Mouse (Mus musculus) kidney, adult 2 months (tissue): ENCODE results near the gene Hoxa2. TPM values are rescaled to one million over a fixed set of nuclear protein-coding genes. Genes with fewer than 3 reads are reported as not detected.

Experiments used
- DNase-seq: peaks from one replicate; pipeline ENCODE4 v3.0.0; 2021
- H3K27ac ChIP-seq: fragments of 200-500 bp; 2 replicates; pipeline ENCODE4 v1.5.1; 2012; ENCODE audit warnings: low read depth, low read length, control low read depth, inconsistent platforms; ENCODE audit not compliant: insufficient read depth
- H3K27me3 ChIP-seq: fragments of 200-500 bp; replicated peaks from 2 replicates; pipeline ENCODE4 v1.6.1; 2012; ENCODE audit warnings: mild to moderate bottlenecking, moderate library complexity, low read length, inconsistent platforms; ENCODE audit not compliant: control insufficient read depth, insufficient read depth
- H3K36me3 ChIP-seq: fragments of 200-500 bp; 2 replicates; pipeline ENCODE4 v1.6.1; 2012; ENCODE audit warnings: mild to moderate bottlenecking, moderate library complexity, low read length, inconsistent platforms; ENCODE audit not compliant: control insufficient read depth, insufficient read depth
- H3K4me1 ChIP-seq: fragments of 200-500 bp; 2 replicates; pipeline ENCODE4 v1.6.1; 2011; ENCODE audit warnings: low read length; ENCODE audit not compliant: control insufficient read depth, insufficient read depth
- H3K4me3 ChIP-seq: fragments of 200-500 bp; 2 replicates; pipeline ENCODE4 v1.5.1; 2011; ENCODE audit warnings: mild to moderate bottlenecking, low read depth, low read length, control low read depth; ENCODE audit not compliant: insufficient read depth
- CTCF ChIP-seq: fragments of 200-500 bp; conservative IDR thresholded peaks from 2 replicates; pipeline ENCODE4 v1.5.1; 2011; ENCODE audit warnings: low read depth, mild to moderate bottlenecking, control low read depth, low read length, moderate library complexity, mixed read lengths; ENCODE audit not compliant: insufficient read depth, insufficient read length
- POLR2A ChIP-seq: fragments of 200-500 bp; IDR thresholded peaks from one replicate; pipeline ENCODE4 v1.6.1; 2011; ENCODE audit warnings: low read depth, low read length, control low read depth
- WGBS: fragments of 180-500 bp; shearing (Covaris S2); methylation state at CpG from one replicate; pipeline ENCODE4 v1.1.7; 2018; 5-methylcytosine and 5-hydroxymethylcytosine counted together
- polyA plus RNA-seq: library from polyadenylated mRNA; depleted of rRNA; stranded (reverse); fragments of >200 nt; gene quantifications from 2 replicates; pipeline ENCODE4 v1.2.3, GENCODE M21; 2012

Hoxa2 gene
- polyA plus RNA-seq, 1 experiment = 1.6 TPM

DNA sequence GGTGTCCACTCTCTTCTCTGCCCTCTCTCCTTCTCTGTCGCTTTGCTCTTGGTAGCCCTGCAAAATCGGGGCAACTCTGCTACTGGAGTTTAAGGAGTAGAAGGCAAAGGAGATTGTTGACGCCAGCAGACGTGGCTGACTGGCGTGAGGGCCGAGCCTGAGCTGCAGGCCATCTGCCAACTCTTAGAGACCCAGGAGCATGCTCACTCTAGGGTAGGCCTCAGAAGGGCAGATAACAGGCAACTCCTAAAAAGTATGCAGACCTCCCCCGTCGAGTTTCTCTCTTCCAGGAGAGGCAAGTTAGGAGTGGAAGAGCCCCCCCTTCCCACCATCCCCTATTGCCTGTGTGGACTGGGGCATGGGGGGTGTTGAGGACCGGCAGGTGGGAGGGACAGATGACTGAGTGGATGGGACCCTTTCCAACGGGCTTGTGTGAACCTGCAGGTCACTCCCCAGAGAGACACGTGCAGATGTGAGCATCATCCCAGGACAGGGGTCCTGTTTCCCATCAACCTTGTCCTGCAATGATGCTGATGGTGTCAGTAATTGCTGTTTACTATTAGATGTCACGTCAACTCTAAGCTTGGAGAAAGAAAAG lies 5.4 kb downstream of the Hoxa2 start:
- peak overlapping the region; percentile 85 for H3K4me3 ChIP-seq
- H3K27ac ChIP-seq = peak overlapping the region; percentile 58
- peak; percentile 77 for DNase-seq
- H3K4me1 ChIP-seq = peaks cover 7% of the 10 kb centered on the region; the same call in 1 of the 2 replicates
- 16% methylated on average over 12 of the region's 12 CpGs for WGBS
- H3K36me3 ChIP-seq = no peaks in the 10 kb centered on the region
- TF ChIP-seq CTCF (no peak), POLR2A (no peak)
- H3K27me3 ChIP-seq = no peaks in the 10 kb centered on the region

DNA sequence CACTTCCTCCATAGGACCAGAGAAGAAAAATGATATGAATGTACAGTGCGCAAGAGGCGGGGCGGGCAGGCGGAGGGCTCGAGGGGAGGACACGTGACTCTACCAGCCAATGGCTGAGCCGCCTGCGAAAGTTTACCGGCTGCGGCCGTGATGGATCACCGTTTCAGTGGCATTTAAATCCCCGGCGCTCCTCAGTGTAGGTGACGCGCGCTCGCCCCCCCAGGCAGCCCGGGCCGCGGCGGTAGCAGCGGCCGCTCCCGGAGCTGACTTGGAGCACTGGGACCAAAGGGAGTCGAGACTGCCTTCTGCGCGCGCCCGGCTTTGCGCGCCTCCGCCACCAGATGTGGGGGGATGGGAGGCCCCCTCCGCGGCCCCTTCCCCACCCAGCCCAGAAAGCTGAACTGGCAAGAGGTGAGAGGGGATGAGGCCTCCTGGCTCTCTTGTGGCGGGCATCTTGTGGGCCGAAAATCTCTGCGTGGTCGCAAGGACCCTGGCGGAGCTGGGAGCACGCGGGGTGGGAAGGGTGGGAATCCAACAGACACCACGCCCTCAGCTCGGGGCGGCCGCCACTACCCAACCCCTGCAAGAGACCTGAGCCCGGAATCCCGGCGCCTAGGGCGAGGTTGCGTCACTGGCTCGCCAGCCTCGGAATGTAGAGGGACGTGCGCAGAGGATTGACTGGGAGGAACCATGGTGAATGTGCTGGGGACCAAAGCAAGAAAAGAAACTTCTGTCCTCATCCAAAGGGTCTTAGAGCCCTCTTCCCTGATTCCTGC lies 6.2 kb downstream of the Hoxa2 start, which contains the start of gene Hoxa1:
Hoxa1 (minus strand) TSS at position 42 of the 776 bp plus-strand sequence.
- Histone ChIP-seq H3K27me3 (no peaks in the 10 kb centered on the region), H3K27ac (peak within 1 kb of the TSS; percentile 58), H3K4me3 (peak within 1 kb of the TSS; percentile 85), H3K4me1 (peaks cover 7% of the 10 kb centered on the region; the same call in 1 of the 2 replicates), H3K36me3 (no peaks in the 10 kb centered on the region)
- under 1% methylated on average over 55 of the region's 55 CpGs for WGBS
- no peak for TF ChIP-seq CTCF
- TF ChIP-seq POLR2A = peak; percentile 33
- DNase-seq = peak; percentile 94

- no peak for DNase-seq
- 16% methylated on average over 32 of the region's 32 CpGs for WGBS
- peak overlapping the region; percentile 85 for H3K4me3 ChIP-seq
- H3K4me1 ChIP-seq = peaks cover 7% of the 10 kb centered on the region; the same call in 1 of the 2 replicates
- H3K36me3 ChIP-seq = no peaks in the 10 kb centered on the region
- H3K27me3 ChIP-seq = no peaks in the 10 kb centered on the region
- TF ChIP-seq POLR2A (no peak), CTCF (no peak)
- no peak overlapping the region for H3K27ac ChIP-seq
These were observed 7.0 kb downstream of the Hoxa2 start for GRCm38 (mm10) chr6:52157466-52158275.

DNA sequence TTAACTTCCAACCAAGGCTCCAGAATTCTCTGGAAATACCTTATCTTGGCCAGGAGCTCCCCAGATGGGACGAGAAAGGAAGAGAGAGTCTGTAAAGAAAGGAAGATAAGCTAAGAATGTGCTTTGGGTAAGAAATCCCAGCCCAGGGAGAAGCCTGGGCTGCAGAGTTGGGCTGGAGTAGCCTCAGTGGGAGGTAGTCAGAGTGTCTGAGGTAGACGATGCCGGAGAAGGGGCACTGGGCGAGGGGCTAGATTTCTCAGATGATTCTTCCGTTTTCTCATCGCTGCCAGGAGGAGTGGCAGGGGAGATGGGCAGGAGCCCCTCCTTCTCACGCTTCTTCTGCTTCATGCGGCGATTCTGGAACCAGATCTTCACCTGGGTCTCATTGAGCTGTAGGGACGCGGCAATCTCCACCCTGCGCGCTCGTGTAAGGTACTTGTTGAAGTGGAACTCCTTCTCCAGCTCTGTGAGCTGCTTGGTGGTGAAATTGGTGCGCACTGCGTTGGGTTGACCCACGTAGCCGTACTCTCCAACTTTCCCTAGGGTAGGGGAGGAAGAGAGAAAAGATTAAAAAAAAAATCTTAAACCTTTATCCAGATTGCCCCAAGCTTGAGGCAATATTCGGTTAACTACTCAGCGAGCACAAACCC lies 8.0 kb downstream of the Hoxa2 start:
- 76% methylated on average over 20 of the region's 20 CpGs for WGBS
- Histone ChIP-seq H3K36me3 (no peaks in the 10 kb centered on the region), H3K27ac (no peak overlapping the region), H3K4me1 (peaks cover 7% of the 10 kb centered on the region; the same call in 1 of the 2 replicates), H3K4me3 (no peak overlapping the region), H3K27me3 (no peaks in the 10 kb centered on the region)
- no peak for DNase-seq
- TF ChIP-seq CTCF (no peak), POLR2A (no peak)

- 92% methylated on average over 3 of the region's 3 CpGs for WGBS
- no peak overlapping the region for H3K27ac ChIP-seq
- H3K27me3 ChIP-seq = 0 out of 2 replicates have a peak, but pooled peaks cover 1% of the 10 kb centered on the region
- TF ChIP-seq CTCF (no peak), POLR2A (no peak)
- H3K4me3 ChIP-seq = no peak overlapping the region
- peaks cover 3% of the 10 kb centered on the region; the same call in 1 of the 2 replicates for H3K4me1 ChIP-seq
- no peak for DNase-seq
- H3K36me3 ChIP-seq = no peaks in the 10 kb centered on the region
These were observed 9.2 kb downstream of the Hoxa2 start for GRCm38 (mm10) chr6:52155471-52155870.

DNA sequence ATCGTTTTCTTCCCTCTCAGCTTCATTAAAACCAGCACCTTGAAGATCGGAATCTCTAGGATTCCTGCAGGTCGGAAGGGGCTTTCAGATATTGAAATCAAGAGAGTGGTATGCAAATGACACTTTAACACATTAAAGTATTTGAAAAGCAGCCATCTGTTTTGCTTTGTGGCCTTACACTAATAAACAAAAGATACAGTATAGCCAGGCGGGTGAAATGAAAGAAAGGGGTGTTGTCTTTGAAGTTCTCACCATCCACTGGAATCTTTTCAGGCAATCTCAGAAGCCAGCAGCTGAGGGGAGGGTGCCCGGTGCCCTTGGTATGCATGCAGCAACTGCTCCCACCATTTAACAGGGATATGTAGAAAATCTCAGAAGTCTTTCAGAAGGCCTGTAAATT lies 10.6 kb downstream of the Hoxa2 start:
- TF ChIP-seq CTCF = no peak
- TF ChIP-seq POLR2A = no peak
- H3K36me3 ChIP-seq = no peaks in the 10 kb centered on the region
- no peak overlapping the region for H3K4me3 ChIP-seq
- H3K27me3 ChIP-seq = 0 out of 2 replicates have a peak, but pooled peaks cover 1% of the 10 kb centered on the region
- 90% methylated on average over 5 of the region's 5 CpGs for WGBS
- DNase-seq = no peak
- no peak overlapping the region for H3K27ac ChIP-seq
- no peaks in the 10 kb centered on the region for H3K4me1 ChIP-seq
